Mouse (Mus musculus): Measurements from ENCODE around the gene Fam222b.
A peak's percentile ranks its signal among the peaks of the same experiment; 100 is the strongest.
"Not testable (repeated sequence)": the region's sequence is repeated elsewhere in the genome, so short reads cannot be mapped to it uniquely, and the experiment has no call there.

Fam222b gene

GRCm38 (mm10) chr11:78094504-78095143 is at the start of gene Fam222b:
TSS of gene Fam222b (plus strand) at chr11:78094660.
- peak; percentile 93 for DNase-seq (ENCODE audit: low read depth, low spot score)

- no peak for DNase-seq (ENCODE audit: low read depth, low spot score)
Measured at GRCm38 (mm10) chr11:78044758-78045251, 49.7 kb upstream of the Fam222b start.

DNA sequence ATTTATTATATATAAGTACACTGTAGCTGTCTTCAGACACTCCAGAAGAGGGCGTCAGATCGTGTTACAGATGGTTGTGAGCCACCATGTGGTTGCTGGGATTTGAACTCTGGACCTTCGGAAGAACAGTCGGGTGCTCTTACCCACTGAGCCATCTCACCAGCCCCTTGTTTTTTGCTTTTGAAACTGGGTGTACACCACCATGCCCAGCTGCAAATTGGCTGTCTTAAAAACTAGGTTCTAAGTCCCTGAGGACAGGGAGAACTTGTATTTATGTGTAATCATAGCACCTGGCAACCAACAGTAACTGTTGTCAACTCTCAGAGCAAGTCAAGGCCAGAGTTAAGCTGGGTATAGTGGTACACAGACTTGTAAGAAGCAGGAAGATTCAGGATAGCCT is 45.8 kb upstream of the Fam222b start:
- not testable (repeated sequence) for DNase-seq (ENCODE audit: low read depth, low spot score)

GRCm38 (mm10) chr11:78053078-78053477 is 41.4 kb upstream of the Fam222b start:
- DNase-seq (ENCODE audit: low read depth, low spot score): no peak

DNA sequence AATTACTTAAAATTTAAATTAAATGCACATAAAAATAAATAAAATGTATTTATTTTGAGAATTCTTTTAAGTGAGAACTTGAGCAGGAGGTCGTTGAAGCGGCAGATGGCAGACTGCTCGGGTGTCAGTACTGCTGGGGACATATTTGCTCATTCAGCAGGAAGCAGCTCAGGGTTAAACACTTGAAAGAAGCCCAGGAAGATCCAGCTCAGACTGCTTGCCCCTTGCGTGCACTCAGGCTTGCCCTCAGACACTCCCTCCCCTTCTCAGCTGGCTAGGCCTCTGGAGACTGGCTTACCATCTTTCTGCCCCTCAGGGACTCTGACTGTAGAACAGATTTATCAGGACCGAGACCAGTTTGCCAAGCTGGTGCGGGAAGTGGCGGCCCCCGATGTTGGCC is 37.5 kb upstream of the Fam222b start:
- DNase-seq (ENCODE audit: low read depth, low spot score): peak; percentile 26

- peak; percentile 57 for DNase-seq (ENCODE audit: low read depth, low spot score)
Measured at GRCm38 (mm10) chr11:78059833-78060757, 34.4 kb upstream of the Fam222b start.

DNA sequence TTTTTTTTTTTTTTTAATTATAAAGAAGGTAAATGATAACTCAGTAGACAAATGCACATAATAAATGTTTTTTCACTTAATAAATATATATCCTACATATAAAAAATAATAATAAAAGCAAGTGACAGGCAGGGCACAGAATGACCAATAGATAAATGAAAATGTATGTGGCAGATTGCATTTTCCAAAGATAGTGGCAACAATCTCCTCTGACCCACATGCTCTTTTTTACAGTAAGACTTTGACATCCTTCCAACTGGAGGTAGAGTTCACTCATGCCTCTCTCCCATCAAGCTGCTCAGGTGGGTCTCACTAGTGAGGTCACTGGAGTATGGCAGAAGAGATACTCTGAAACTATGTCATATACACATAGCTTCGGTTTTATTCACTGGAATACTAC is 31.9 kb upstream of the Fam222b start:
- no peak for DNase-seq (ENCODE audit: low read depth, low spot score)

GRCm38 (mm10) chr11:78065906-78066305 is 28.6 kb upstream of the Fam222b start:
- DNase-seq (ENCODE audit: low read depth, low spot score): no peak

- no peak for DNase-seq (ENCODE audit: low read depth, low spot score)
Measured at GRCm38 (mm10) chr11:78066641-78067040, 27.8 kb upstream of the Fam222b start.

- no peak for DNase-seq (ENCODE audit: low read depth, low spot score)
Measured at GRCm38 (mm10) chr11:78067566-78067965, 26.9 kb upstream of the Fam222b start.

- DNase-seq (ENCODE audit: low read depth, low spot score): no peak
Measured at GRCm38 (mm10) chr11:78069130-78069529, 25.3 kb upstream of the Fam222b start.

DNA sequence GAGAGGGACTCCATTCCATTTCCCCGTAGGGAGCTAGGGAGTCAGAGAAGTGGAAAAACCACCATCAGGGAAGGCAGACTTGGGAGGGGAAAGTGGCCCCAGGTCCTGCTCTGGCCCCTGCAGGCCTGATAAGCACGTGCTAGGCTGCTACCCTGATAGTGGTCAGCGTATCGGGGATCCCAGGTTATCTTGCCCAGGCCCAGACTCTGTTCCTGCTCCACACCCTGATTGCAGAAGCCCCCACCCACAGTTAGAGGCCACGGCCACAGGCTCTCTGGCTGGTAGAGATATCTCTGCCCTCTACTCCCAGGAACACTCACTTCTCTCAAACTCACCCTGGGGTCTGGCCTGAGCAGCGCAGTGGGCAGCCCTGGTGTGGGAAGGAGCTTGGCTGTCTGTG is 24.8 kb upstream of the Fam222b start:
- no peak for DNase-seq (ENCODE audit: low read depth, low spot score)

- DNase-seq (ENCODE audit: low read depth, low spot score): no peak
Measured at GRCm38 (mm10) chr11:78071938-78072337, 22.5 kb upstream of the Fam222b start.

DNA sequence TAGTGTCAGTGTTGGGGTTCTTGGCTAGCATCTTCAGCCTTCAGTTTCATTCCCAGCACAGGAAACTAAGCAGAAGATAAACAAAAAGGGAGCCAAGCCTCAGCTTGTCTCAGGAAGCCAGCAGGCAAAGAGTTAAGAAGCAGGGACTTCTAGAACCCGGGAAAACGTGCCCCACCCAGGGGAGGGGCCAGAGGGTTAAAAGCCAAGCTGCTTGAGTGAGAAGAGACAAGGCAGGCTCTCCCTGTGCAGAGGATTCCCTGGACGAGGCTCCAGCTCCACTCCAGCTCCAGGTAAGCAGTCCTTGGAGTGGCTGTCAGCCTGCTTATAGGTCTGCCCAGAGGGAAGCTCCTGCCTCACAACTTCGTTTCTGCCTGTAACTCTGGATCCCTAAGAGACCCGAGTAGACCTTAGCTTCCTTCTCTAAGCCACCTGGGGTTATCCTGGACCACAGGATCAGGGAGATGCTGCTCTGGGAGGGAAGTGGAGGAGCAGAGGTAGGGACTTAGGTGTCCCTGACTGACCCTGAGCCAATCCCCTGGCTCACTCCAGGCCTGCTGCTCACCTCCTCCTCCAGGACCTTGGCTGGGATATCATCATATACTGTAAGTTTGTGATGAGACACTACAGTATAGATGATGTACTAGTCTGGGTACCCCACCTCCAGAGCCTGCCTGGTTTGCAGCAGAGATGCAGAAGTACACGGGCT is 21.9 kb upstream of the Fam222b start:
- peak; percentile 76 for DNase-seq (ENCODE audit: low read depth, low spot score)

GRCm38 (mm10) chr11:78073577-78074276 is 20.7 kb upstream of the Fam222b start:
- no peak for DNase-seq (ENCODE audit: low read depth, low spot score)

GRCm38 (mm10) chr11:78074277-78074652 is 20.2 kb upstream of the Fam222b start:
- no peak for DNase-seq (ENCODE audit: low read depth, low spot score)

- no peak for DNase-seq (ENCODE audit: low read depth, low spot score)
Measured at GRCm38 (mm10) chr11:78074666-78075065, 19.8 kb upstream of the Fam222b start.

GRCm38 (mm10) chr11:78079961-78080921 is 14.2 kb upstream of the Fam222b start, which contains the start of gene Eral1:
TSS of gene Eral1 (minus strand) at chr11:78080383.
- peak; percentile 93 for DNase-seq (ENCODE audit: low read depth, low spot score)

DNA sequence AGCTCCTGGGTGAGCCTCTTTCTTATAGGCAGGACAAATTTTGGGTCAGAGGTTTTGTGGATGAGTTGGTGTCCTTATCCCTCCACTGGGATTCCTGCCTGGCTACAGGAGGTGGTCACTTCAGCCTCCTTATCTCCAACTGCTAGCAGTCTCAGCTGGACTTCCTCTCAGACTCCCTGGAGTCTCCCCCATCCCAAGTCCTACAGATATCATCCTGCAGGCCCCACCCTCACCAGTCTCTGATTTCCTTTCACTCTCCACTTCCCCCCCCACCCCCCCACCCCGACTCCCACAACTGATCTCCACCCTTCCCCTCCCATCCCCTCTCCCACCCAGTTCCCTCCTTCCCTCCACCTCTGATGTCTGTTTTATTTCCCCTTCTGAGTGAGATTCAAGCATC is 10.9 kb upstream of the Fam222b start:
- DNase-seq (ENCODE audit: low read depth, low spot score): no peak

GRCm38 (mm10) chr11:78086925-78087479 is 7.5 kb upstream of the Fam222b start:
- DNase-seq (ENCODE audit: low read depth, low spot score): peak; percentile 38

Measured in ZHBTc4 (cell line).